Mouse (Mus musculus): Measurements from ENCODE around the gene Ercc4. TPM values are rescaled to one million over a fixed set of nuclear protein-coding genes. Genes with fewer than 3 reads are reported as not detected.
A peak's percentile ranks its signal among the peaks of the same experiment; 100 is the strongest.

The Ercc4 gene
- total RNA-seq, 2 experiments from 2014 or later: 22.3 to 23.9 TPM

DNA sequence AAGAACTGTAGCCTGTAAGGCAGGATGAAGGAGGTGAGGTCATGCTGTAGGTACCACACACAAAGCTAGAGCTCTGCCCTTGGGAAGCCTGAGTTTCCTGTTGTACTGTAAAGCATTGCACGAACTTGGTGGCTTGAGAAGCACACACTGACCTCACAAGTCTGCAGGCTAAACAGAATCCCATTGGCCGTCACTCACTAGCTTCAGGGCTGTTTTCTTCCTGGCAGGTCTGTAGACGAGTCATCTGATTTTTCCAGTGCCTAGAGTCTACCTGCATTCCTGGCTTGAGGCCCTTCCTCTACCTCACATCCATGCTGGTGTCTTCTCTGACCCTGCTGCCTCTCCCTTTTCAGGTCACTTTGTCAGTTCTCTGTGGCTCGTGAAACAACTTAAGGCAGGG is 36.7 kb downstream of the Ercc4 start:
- no peak for DNase-seq (ENCODE audit: low spot score in 2 of 2)

DNA sequence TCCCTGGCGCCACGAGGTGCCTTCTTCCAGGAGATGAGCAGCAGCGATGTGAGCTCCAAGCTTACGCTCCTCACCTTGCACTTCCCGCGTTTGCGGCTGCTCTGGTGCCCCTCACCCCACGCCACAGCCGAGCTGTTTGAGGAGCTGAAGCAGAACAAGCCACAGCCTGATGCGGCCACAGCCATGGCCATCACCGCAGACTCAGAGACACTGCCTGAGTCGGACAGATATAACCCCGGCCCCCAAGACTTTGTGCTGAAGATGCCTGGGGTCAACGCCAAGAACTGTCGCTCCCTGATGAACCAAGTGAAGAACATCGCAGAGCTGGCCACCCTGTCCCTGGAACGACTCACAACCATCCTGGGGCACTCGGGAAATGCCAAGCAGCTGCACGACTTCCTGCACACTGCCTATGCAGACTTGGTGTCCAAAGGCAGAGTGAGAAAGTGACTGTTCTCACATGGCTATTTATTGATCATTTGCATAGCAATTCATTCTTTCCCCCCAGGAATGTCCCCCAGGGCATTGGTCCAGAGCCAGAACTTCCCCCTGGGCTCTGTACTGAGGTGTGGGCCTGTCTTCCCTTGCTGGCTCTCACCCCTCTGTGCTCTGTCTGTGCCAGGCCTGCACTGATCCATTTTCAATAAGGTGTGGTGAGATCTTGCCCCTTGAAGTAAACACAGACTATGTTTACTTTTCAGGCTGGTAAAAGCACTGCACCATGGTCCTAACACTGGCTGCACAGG is 38.5 kb downstream of the Ercc4 start:
- no peak for DNase-seq (ENCODE audit: low spot score in 2 of 2)

DNA sequence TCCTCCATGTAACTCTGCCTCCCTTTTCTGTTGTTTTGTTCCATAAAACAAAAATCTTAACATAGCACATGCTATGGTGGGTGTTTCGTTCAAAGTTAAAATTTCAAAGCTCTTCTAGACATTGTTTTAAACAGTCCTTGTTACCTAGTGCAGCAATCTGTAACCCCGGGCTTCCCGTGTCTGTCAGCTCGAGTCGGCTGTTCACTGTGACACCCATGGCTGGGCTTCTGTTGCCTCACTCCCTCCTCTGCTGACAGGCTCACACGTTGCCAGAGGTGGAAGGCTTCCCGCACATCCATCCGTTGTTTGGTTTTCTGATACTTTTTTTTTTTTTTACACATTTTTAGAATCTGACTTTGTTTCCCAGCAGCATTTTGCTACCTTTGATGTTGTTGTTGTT is 40.5 kb downstream of the Ercc4 start:
- no peak for DNase-seq (ENCODE audit: low spot score in 2 of 2)

GRCm38 (mm10) chr16:13150790-13151189 is 41.3 kb downstream of the Ercc4 start:
- no peak for DNase-seq (ENCODE audit: low spot score in 2 of 2)

DNA sequence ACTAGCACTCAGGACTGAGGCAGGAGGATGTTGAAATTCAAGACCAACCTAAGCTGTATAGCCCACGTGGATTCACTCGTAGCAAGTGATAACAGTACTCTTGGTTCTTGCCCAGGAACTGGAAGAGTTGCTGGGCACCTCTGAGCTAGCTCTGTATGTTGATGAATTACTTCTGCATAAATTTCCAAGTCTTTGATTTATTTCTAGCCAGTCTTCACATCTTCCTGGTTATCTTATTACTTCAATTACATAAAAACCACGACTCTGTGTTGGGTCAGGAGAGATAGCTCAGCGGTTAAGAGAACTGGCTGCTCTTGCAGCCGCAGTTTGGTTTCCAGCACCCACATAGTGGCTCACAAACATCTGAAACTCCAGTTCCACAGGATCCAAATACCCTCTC is 43.0 kb downstream of the Ercc4 start:
- no peak for DNase-seq (ENCODE audit: low spot score in 2 of 2)

- no peak for DNase-seq (ENCODE audit: low spot score in 2 of 2)
Measured at GRCm38 (mm10) chr16:13153215-13153614, 43.7 kb downstream of the Ercc4 start.

DNA sequence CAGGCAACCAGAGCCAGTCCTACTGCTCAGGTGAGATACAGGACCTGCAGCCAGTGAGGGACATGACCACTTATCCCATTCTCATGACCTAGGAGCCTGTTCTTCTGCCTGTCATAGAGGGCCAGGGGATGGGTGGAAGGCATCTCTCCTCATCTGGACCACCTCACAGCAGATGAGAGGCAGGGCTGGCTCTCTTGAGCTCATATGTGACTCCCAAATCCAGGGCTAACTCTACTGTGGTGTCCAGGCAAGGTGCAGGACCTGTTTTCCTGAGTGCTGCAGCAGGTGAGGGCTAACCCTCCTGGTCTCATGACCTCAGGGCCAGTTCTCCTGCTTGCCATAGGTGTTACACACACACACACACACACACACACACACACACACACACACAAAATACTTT is 44.9 kb downstream of the Ercc4 start:
- DNase-seq (ENCODE audit: low spot score in 2 of 2): no peak

- DNase-seq (ENCODE audit: low spot score in 2 of 2): no peak
Measured at GRCm38 (mm10) chr16:13157314-13157713, 47.8 kb downstream of the Ercc4 start.

- DNase-seq (ENCODE audit: low spot score in 2 of 2): no peak
Measured at GRCm38 (mm10) chr16:13158153-13158670, 48.7 kb downstream of the Ercc4 start.

- peak; percentile 54 to 83 for DNase-seq (ENCODE audit: low spot score in 2 of 2)
Measured at GRCm38 (mm10) chr16:13158906-13159889, 49.7 kb downstream of the Ercc4 start.

- DNase-seq (ENCODE audit: low spot score in 2 of 2): peak; percentile 91 to 94
Measured at GRCm38 (mm10) chr16:13159927-13160644, 50.6 kb downstream of the Ercc4 start.

DNA sequence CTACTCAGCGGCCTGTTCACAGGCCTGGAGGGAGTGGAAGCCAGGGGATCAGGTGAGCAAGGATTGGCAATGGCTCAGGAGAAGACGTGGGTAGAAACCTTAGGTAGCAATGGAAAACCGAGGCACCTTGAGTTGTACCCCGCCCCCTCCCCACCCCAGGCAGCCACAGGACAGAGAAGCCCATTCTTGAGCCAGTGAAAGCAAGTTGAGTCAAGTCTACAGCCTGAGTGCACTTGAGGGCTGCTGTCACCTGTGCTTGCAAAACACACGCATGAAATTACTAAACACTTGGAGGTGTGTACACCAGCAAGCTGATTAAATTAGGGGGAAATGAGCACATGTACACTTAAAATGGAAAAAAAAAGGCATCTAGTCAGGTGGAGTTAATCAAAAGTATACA is 52.0 kb downstream of the Ercc4 start:
- no peak for DNase-seq (ENCODE audit: low spot score in 2 of 2)

DNA sequence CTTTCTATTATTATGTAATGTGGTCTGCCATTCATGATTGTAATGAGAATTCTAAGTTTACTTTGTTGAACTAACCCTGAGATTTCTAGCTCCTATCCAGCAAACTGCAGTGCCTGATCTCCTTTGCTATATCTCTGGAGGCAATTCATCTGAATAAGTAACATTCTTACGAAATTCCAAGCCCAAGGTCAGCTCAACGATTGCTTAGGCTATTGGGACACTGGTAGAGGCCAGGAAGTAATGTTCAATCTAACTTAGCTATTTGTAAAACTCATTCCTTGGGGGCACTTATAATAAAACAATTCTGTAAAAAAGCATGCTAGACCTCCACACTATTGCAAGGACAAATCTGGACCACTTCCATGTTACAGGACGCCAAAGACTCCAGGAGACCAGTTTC is 58.2 kb downstream of the Ercc4 start:
- no peak for DNase-seq (ENCODE audit: low spot score in 2 of 2)

DNA sequence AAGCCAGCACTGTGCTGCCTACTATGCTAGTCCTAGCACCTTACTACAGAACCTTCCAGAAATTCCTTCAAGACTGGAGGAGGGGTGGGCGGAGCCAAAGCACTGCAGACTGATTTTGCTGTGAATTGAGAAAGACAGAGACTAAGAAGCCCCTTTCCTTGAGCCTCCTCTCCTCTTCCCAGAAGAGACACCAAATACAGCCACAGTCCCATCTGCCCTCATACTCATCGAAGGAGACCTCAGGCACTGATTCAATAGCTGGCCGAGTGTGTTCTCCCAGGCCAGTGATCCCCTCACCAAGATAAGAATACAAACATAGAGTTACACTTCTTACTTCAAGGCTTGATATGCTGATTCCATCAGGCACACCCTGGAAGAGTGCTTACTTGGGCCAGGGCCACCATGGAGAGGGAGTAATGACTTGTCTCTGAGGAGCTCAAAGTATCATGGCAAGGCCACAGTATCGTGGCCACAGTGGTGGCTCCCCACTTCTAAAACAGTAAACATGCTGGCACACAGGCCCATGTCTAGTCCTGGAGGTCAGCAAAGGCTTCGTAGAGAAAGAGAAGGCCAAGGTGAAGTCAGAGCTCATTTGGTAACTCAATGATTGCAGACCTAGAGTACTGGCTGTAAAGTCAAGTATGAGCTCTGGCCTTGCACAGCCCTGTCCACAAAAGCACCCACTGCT is 63.7 kb downstream of the Ercc4 start:
- DNase-seq (ENCODE audit: low spot score in 2 of 2): no peak

DNA sequence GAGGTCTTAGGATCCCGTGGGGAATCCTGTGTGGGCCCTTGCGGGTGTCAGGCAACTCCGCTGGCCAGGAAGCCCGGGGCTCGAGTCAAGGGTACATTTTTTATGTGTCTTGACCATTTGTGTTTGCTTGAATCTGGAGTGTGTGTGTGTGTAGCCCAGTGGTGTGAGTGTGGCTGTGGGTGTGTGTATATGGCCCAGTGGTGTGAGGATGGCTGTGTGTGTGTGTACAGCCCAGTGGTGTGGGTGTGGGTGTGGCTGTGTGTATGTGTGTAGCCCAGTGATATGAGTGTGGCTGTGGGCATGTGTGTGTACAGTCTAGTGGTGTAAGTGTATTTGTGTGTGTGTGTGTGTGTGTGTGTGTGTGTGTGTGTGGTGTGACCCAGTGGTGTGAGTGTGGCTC is 73.0 kb downstream of the Ercc4 start:
- no peak for DNase-seq (ENCODE audit: low spot score in 2 of 2)

GRCm38 (mm10) chr16:13183182-13183742 is 73.8 kb downstream of the Ercc4 start:
- no peak for DNase-seq (ENCODE audit: low spot score in 2 of 2)

- DNase-seq (ENCODE audit: low spot score in 2 of 2): no peak
Measured at GRCm38 (mm10) chr16:13184381-13184780, 74.9 kb downstream of the Ercc4 start.

DNA sequence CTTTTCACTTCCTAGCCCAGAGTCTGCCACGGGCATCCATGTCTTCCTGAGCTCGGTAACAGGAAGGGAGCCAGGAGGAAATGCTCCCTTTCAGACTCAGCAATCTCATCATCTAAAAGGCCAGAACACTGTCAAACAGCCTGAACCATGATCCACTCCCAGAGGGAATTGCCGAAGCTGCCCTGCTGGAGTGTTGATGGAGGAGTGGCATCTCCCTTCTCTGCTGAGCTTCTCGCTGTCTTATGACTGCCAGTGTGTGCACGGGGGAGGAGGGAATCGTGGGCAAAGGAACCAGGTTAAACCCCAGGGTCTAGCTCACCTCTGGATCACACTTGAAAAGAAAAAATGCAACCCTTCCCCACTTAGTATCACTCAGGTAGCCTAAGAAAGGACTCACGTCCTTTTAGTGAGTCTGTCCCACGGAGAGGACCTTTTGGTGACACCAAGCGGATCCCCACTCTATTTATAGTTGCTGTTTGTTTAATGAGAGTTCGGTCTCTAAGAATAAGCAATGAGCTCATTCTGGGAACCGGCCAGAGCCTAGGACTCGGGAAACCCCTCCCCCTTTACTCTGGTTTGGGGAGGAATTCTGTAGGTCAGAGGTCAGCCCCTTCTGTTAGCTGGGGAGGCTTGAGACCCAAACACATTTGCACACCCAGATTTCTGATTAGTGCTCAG is 80.1 kb downstream of the Ercc4 start:
- DNase-seq (ENCODE audit: low spot score in 2 of 2): no peak

GRCm38 (mm10) chr16:13190471-13190870 is 81.0 kb downstream of the Ercc4 start:
- DNase-seq (ENCODE audit: low spot score in 2 of 2): peak in 1 of 2 experiments; percentile 16

DNA sequence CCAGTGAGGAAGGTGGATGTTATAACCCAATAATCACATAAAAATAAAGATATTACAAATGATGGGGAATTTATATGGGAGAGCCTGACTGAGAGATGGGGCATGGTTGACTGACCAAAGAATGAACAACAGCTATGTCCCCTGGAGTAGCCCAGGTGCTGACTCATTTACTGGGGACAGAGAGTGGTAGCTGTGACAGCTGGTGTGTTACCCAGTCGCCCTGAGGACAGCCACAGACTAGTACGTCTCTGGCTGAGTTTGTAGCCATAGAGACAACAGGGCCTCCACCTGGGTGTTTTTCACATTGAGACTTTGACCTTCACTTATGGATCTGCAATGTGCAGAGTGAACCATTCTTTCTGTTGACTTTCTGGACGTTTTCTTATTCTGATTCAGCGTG is 81.7 kb downstream of the Ercc4 start:
- no peak for DNase-seq (ENCODE audit: low spot score in 2 of 2)

Data from layer of hippocampus, postnatal 14 days (tissue).